Mouse (Mus musculus) kidney, adult 2 months (tissue): ENCODE data around the gene Lrmda. TPM values are rescaled to one million over a fixed set of nuclear protein-coding genes. Genes with fewer than 3 reads are reported as not detected.

Experiments
- DNase-seq: peaks from one replicate; pipeline ENCODE4 v3.0.0; 2021
- H3K27ac ChIP-seq: fragments of 200-500 bp; 2 replicates; pipeline ENCODE4 v1.5.1; 2012; ENCODE audit warnings: low read depth, low read length, control low read depth, inconsistent platforms; ENCODE audit not compliant: insufficient read depth
- H3K27me3 ChIP-seq: fragments of 200-500 bp; replicated peaks from 2 replicates; pipeline ENCODE4 v1.6.1; 2012; ENCODE audit warnings: mild to moderate bottlenecking, moderate library complexity, low read length, inconsistent platforms; ENCODE audit not compliant: control insufficient read depth, insufficient read depth
- H3K36me3 ChIP-seq: fragments of 200-500 bp; 2 replicates; pipeline ENCODE4 v1.6.1; 2012; ENCODE audit warnings: mild to moderate bottlenecking, moderate library complexity, low read length, inconsistent platforms; ENCODE audit not compliant: control insufficient read depth, insufficient read depth
- H3K4me1 ChIP-seq: fragments of 200-500 bp; 2 replicates; pipeline ENCODE4 v1.6.1; 2011; ENCODE audit warnings: low read length; ENCODE audit not compliant: control insufficient read depth, insufficient read depth
- H3K4me3 ChIP-seq: fragments of 200-500 bp; 2 replicates; pipeline ENCODE4 v1.5.1; 2011; ENCODE audit warnings: mild to moderate bottlenecking, low read depth, low read length, control low read depth; ENCODE audit not compliant: insufficient read depth
- CTCF ChIP-seq: fragments of 200-500 bp; conservative IDR thresholded peaks from 2 replicates; pipeline ENCODE4 v1.5.1; 2011; ENCODE audit warnings: low read depth, mild to moderate bottlenecking, control low read depth, low read length, moderate library complexity, mixed read lengths; ENCODE audit not compliant: insufficient read depth, insufficient read length
- POLR2A ChIP-seq: fragments of 200-500 bp; IDR thresholded peaks from one replicate; pipeline ENCODE4 v1.6.1; 2011; ENCODE audit warnings: low read depth, low read length, control low read depth
- WGBS: fragments of 180-500 bp; shearing (Covaris S2); methylation state at CpG from one replicate; pipeline ENCODE4 v1.1.7; 2018; 5-methylcytosine and 5-hydroxymethylcytosine counted together
- polyA plus RNA-seq: library from polyadenylated mRNA; depleted of rRNA; stranded (reverse); fragments of >200 nt; gene quantifications from 2 replicates; pipeline ENCODE4 v1.2.3, GENCODE M21; 2012

The Lrmda gene
- polyA plus RNA-seq, 1 experiment = 3.3 TPM

DNA sequence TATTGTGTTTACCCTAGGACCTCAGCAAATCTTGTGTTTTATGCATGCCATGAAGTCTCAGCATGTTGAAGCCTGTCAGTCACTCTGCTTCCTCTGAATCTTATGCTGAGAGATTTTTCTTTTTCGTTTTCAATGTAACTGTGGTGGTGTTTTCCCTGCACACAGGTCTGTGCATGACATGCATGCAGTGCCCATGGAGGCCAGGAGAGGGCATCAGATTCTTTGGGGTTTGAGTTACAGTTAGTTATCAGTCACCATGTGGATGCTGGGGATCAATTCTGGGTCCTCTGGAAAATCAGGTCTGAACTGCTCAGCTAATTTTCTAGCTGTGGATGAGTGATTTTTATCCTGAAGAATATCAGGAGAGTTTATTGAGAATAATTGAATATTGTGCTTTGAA is 444.8 kb downstream of the Lrmda start:
- H3K27ac ChIP-seq = no peak overlapping the region
- 90% methylated on average over 1 of the region's 1 CpGs for WGBS
- no peaks in the 10 kb centered on the region for H3K36me3 ChIP-seq
- TF ChIP-seq CTCF (0 out of 2 replicates have a peak, but pooled peaks have one; percentile 19), POLR2A (no peak)
- no peaks in the 10 kb centered on the region for H3K4me1 ChIP-seq
- no peaks in the 10 kb centered on the region for H3K27me3 ChIP-seq
- no peak overlapping the region for H3K4me3 ChIP-seq
- no peak for DNase-seq

DNA sequence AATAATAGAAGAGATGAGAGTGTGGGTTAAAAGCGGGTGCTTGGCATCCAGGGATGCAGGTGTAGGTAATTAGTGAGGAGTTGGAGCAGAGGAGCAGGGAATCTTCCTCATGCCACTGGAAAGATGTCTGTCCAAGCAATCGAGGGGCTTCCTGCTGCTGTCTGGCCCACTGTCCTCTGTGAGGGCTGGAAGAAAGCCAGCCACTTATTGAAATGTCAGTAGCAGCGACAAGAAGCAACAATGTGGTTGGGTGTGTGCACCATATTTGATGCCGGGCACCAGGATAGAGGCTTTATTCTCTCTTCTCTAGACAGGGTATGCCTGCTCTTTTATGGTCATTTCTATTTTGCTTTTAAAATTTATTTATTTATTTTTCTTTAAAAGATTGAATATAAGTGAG is 451.5 kb downstream of the Lrmda start:
- TF ChIP-seq CTCF (no peak), POLR2A (no peak)
- DNase-seq = no peak
- H3K36me3 ChIP-seq = no peaks in the 10 kb centered on the region
- no peaks in the 10 kb centered on the region for H3K4me1 ChIP-seq
- H3K27me3 ChIP-seq = no peaks in the 10 kb centered on the region
- 86% methylated on average over 4 of the region's 4 CpGs for WGBS
- H3K27ac ChIP-seq = no peak overlapping the region
- no peak overlapping the region for H3K4me3 ChIP-seq

DNA sequence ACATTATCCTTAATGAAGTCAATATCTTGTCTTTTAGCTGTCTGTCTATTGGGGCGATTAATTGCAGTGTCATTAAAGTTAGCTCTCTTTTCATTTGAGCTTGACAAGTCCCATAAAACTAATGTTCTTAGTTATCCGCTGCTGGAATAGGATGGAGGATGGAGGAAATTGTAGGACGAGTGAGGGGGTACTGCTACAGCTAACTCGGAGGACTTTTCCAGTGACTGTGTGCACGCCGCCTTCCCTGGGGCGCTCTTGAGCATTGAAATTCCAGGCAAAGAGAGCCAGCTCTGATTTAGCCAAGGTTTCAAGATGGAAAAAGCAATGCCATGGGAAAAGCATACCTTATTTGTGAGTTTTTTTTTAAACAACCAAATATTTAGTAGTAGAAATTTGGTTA is 453.9 kb downstream of the Lrmda start:
- Histone ChIP-seq H3K27me3 (no peaks in the 10 kb centered on the region), H3K36me3 (no peaks in the 10 kb centered on the region), H3K4me3 (no peak overlapping the region), H3K4me1 (no peaks in the 10 kb centered on the region), H3K27ac (no peak overlapping the region)
- no peak for DNase-seq
- TF ChIP-seq POLR2A (no peak), CTCF (no peak)
- WGBS = 64% methylated on average over 7 of the region's 7 CpGs

DNA sequence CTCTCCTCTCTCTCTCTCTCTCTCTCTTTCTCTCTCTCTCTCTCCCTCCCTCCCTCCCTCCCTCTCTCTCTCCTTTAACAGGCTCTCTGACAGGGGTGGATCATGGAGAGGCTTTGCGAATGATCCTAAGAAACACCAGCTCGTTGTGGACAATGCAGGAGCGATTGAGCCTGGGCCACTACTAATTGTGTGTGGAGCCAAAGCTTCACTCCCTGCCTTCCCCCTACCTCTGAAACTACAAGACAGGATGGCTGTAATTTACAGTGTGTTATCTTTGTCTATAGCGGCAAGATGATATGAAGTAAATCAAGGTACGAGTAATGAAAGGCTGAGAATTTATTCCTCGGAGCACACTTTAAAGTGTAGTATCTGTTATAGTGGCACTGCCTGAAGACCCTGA is 454.5 kb downstream of the Lrmda start:
- Histone ChIP-seq H3K36me3 (no peaks in the 10 kb centered on the region), H3K4me3 (no peak overlapping the region), H3K4me1 (no peaks in the 10 kb centered on the region), H3K27me3 (no peaks in the 10 kb centered on the region), H3K27ac (no peak overlapping the region)
- TF ChIP-seq CTCF (no peak), POLR2A (no peak)
- 73% methylated on average over 6 of the region's 6 CpGs for WGBS
- DNase-seq = no peak

DNA sequence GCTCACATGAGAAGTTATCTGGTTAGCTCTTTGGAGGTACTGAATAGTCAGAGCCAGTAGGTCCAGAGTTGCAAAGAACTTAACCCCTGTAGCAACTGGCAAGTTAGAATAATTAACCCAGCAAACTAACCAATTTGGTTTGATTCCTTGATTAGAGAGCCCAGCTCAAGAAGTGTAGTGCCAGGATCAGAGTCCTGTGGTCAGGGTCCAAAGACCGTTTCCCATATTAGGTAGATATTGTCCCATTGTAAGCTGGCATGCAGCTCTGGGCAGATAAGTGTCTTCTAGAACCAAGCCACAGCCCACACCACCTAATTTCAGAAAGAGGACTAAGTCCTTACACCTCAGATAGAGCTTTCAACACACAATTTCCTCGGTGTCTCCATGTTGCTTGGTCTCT is 473.8 kb downstream of the Lrmda start:
- 79% methylated on average over 2 of the region's 2 CpGs for WGBS
- TF ChIP-seq POLR2A (no peak), CTCF (no peak)
- H3K27ac ChIP-seq = 0 out of 2 replicates have a peak overlapping the region, but pooled peaks have one; percentile 56
- no peak overlapping the region for H3K4me3 ChIP-seq
- H3K36me3 ChIP-seq = no peaks in the 10 kb centered on the region
- H3K27me3 ChIP-seq = no peaks in the 10 kb centered on the region
- H3K4me1 ChIP-seq = peaks cover 8% of the 10 kb centered on the region
- DNase-seq = peak; percentile 78

DNA sequence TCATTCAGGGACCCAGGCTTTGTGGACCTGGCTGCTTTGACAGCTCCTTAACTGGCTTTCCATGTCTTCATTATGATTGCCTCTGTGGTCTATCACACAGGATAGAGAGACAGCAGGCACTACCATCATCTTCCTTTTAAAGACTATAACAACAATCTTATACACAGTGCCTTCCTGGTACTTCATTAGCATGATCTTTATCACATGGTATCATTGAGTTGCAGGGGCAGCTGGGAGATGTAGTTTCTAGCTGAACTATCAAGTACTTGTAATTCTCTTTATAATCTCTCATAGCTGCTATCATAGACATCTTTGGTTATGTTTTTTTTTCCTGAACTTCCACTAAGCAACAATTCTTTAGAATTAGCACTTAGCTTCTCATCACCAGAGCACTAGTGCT is 474.8 kb downstream of the Lrmda start:
- Histone ChIP-seq H3K36me3 (no peaks in the 10 kb centered on the region), H3K27me3 (no peaks in the 10 kb centered on the region), H3K4me3 (no peak overlapping the region), H3K4me1 (peaks cover 8% of the 10 kb centered on the region), H3K27ac (no peak overlapping the region)
- TF ChIP-seq POLR2A (no peak), CTCF (no peak)
- no peak for DNase-seq

DNA sequence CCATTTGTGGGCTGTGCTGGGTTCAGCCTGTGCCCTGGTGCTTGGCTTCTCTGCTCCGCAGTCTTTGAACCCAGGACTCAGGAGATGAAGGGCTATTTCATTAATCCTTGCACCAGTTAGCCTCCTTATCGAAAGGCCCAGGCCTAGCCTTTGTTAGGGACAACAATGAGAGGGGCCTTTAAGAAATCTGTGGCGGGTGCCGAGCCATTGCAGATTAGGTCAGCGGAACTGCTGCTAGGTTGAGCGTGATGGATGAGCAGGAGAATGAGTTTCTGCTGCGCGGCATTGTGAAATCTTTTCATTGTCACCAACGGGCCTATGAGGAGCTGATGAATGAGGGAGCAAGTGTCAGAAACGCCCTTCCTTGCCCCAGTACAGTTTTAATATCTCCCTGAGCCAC is 475.4 kb downstream of the Lrmda start:
- H3K36me3 ChIP-seq = no peaks in the 10 kb centered on the region
- TF ChIP-seq CTCF = no peak
- no peaks in the 10 kb centered on the region for H3K27me3 ChIP-seq
- 76% methylated on average over 10 of the region's 10 CpGs for whole genome bisulfite sequencing
- H3K27ac ChIP-seq = no peak overlapping the region
- no peak overlapping the region for H3K4me3 ChIP-seq
- no peak for DNase-seq
- H3K4me1 ChIP-seq = peaks cover 8% of the 10 kb centered on the region

DNA sequence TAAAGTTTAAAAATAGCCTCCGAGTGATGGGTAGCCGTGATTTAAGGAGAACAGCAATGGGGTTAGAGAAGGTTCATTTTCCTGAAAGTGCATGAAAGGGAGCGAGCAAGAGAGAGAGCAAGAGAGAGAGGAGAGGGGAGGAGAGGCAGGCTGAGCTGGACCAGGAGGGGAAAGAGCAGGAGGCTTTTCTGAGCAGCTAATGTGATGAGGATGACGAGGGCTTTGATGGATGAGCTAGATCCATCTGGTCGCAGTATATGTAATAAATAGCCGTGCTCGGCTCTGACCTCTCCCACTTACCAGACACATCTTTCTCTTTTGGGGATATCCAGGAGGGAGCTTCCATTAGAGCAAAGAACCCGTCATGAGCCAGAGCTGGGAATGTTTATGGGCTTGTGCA is 475.8 kb downstream of the Lrmda start:
- no peaks in the 10 kb centered on the region for H3K36me3 ChIP-seq
- H3K27me3 ChIP-seq = no peaks in the 10 kb centered on the region
- WGBS = 74% methylated on average over 8 of the region's 8 CpGs
- no peak overlapping the region for H3K4me3 ChIP-seq
- DNase-seq = no peak
- TF ChIP-seq CTCF (no peak), POLR2A (no peak)
- peaks cover 8% of the 10 kb centered on the region for H3K4me1 ChIP-seq
- no peak overlapping the region for H3K27ac ChIP-seq
